Mouse (Mus musculus) erythroblast, embryonic 14.5 days (primary cell): ENCODE results near the gene Slc2a2. TPM values are rescaled to one million over a fixed set of nuclear protein-coding genes. Genes with fewer than 3 reads are reported as not detected.
A peak's percentile ranks its signal among the peaks of the same experiment; 100 is the strongest.

Source experiments
- H3K27me3 ChIP-seq: 2 replicates; pipeline ENCODE4 v1.6.1; 2012; ENCODE audit warnings: inconsistent platforms; ENCODE audit not compliant: control insufficient read depth
- H3K36me3 ChIP-seq: 2 replicates; pipeline ENCODE4 v1.6.1; 2012; ENCODE audit warnings: mild to moderate bottlenecking, inconsistent platforms; ENCODE audit not compliant: control insufficient read depth
- H3K4me1 ChIP-seq: 2 replicates; pipeline ENCODE4 v1.6.1; 2012; ENCODE audit warnings: inconsistent platforms; ENCODE audit not compliant: control insufficient read depth
- H3K4me3 ChIP-seq: replicated peaks from 2 replicates; pipeline ENCODE3; 2012; ENCODE audit warnings: moderate library complexity, mild to moderate bottlenecking, inconsistent platforms
- H3K9me3 ChIP-seq: 2 replicates; pipeline ENCODE4 v1.6.1; 2012; ENCODE audit warnings: low read length, inconsistent platforms, mixed read lengths; ENCODE audit not compliant: control insufficient read depth
- GATA1 ChIP-seq: IDR thresholded peaks from 2 replicates; pipeline ENCODE4 v1.6.1; 2012; ENCODE audit warnings: low read length, inconsistent platforms, mixed read lengths
- polyA plus RNA-seq: library from polyadenylated mRNA; stranded (reverse); fragments of >175 nt; gene quantifications from 2 replicates; pipeline ENCODE4 v1.2.3, GENCODE M21; 2012

Slc2a2 gene
- polyA plus RNA-seq, 1 experiment = 0.01 TPM

DNA sequence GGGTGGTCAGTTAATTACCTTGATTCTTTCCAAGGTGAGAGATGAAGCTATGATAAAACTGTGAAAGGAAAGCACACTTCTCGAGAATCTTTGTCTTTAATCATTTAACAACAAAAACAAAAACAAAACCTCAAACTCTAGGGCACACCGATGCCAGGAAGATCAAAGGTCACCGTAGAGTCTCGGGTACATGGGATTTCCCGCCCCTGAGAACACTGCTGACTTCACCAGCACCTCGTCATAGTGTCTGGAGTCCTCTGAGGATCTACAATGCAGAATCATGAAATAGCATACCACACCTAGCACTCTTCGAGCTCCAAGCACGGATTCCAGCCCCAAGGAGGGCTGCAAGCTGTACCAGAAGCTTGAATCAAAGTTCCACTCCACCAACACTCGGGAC is 82.8 kb downstream of the Slc2a2 start:
- Histone ChIP-seq H3K36me3 (peaks cover 23% of the 10 kb centered on the region), H3K9me3 (peaks cover 5% of the 10 kb centered on the region; the same call in 1 of the 2 replicates), H3K4me3 (peak overlapping the region; percentile 89), H3K27me3 (peaks cover 10% of the 10 kb centered on the region), H3K4me1 (peaks cover 67% of the 10 kb centered on the region)
- TF ChIP-seq GATA1 = no peak

Other genes with a start within 250 kb of the Slc2a2 start
- 0.05 and 0.10 TPM in 2 replicates for gene Eif5a2, start 83.4 kb downstream of the Slc2a2 start, polyA plus RNA-seq
- 2.0 and 3.1 TPM in 2 replicates for gene Rpl22l1, start 107.5 kb downstream of the Slc2a2 start, polyA plus RNA-seq
- not detected in 2 replicates for gene Gm1527, start 194.7 kb downstream of the Slc2a2 start, polyA plus RNA-seq